Mouse (Mus musculus) midbrain, postnatal 0 days (tissue): Measurements from ENCODE around the gene Rpl27a. TPM values are rescaled to one million over a fixed set of nuclear protein-coding genes. Genes with fewer than 3 reads are reported as not detected.

Source experiments
- ATAC-seq: fragments of 200-750 bp; cut with Nextera tagmentation; 2 replicates; pipeline ENCODE4 v1.8.0; 2017; ENCODE audit warnings: moderate number of reproducible peaks, mild to moderate bottlenecking, moderate TSS enrichment, moderate library complexity; ENCODE audit not compliant: low FRiP score
- DNase-seq: peaks from one replicate; pipeline ENCODE4 v3.0.0-alpha.2; 2015; ENCODE audit warnings: low spot score
- H3K27ac ChIP-seq: fragments of 300-500 bp; sonication (generic); 2 replicates; pipeline ENCODE4 v1.5.1; 2014; ENCODE audit warnings: low read depth, mild to moderate bottlenecking, low read length, mixed read lengths
- H3K27me3 ChIP-seq: fragments of 300-500 bp; sonication (generic); 2 replicates; pipeline ENCODE4 v1.6.1; 2014; ENCODE audit warnings: low read length, control low read depth, mixed read lengths; ENCODE audit not compliant: insufficient read depth
- H3K36me3 ChIP-seq: fragments of 300-500 bp; sonication (generic); 2 replicates; pipeline ENCODE4 v1.6.1; 2014; ENCODE audit warnings: low read length, control low read depth, mixed read lengths; ENCODE audit not compliant: insufficient read depth
- H3K4me1 ChIP-seq: fragments of 300-500 bp; sonication (generic); 2 replicates; pipeline ENCODE4 v1.6.1; 2014; ENCODE audit warnings: mild to moderate bottlenecking, control low read depth, antibody characterized with exemption, low read length, mixed read lengths; ENCODE audit not compliant: insufficient read depth
- H3K4me2 ChIP-seq: fragments of 300-500 bp; sonication (generic); 2 replicates; pipeline ENCODE4 v1.6.1; 2014; ENCODE audit warnings: low read depth, mild to moderate bottlenecking, low read length, mixed read lengths; ENCODE audit not compliant: poor library complexity, severe bottlenecking
- H3K4me3 ChIP-seq: fragments of 300-500 bp; sonication (generic); 2 replicates; pipeline ENCODE4 v1.5.1; 2014; ENCODE audit warnings: low read depth, mild to moderate bottlenecking, low read length, moderate library complexity
- H3K9ac ChIP-seq: fragments of 300-500 bp; sonication (generic); replicated peaks from 2 replicates; pipeline ENCODE4 v1.6.1; 2014; ENCODE audit warnings: mild to moderate bottlenecking, low read length, moderate library complexity, mixed read lengths; ENCODE audit not compliant: poor library complexity, severe bottlenecking
- H3K9me3 ChIP-seq: fragments of 300-500 bp; sonication (generic); 2 replicates; pipeline ENCODE4 v1.6.1; 2016; ENCODE audit warnings: low read length, control low read depth
- CTCF ChIP-seq: IDR thresholded peaks from 2 replicates; pipeline ENCODE4 v1.5.1; 2016; ENCODE audit warnings: antibody characterized with exemption, mild to moderate bottlenecking
- WGBS: fragments of 180-500 bp; shearing (Covaris S2); extraction: QIAGEN DNeasy Blood & Tissue Kit; methylation state at CpG from one replicate; pipeline ENCODE4 v1.1.7; 2014; 5-methylcytosine and 5-hydroxymethylcytosine counted together
- polyA plus RNA-seq: library from polyadenylated mRNA; unstranded; fragments of >200 nt; fragmentation: Nextera tagmentation; extraction: Ambion mirVana; gene quantifications from 2 replicates; pipeline ENCODE4 v1.2.1, GENCODE M21; 2015
- total RNA-seq: library from RNA; depleted of rRNA; stranded (reverse); fragments of >200 nt; gene quantifications from 2 replicates; pipeline ENCODE4 v1.2.3, GENCODE M21; 2014

Gene Rpl27a
- total and polyA plus RNA-seq, 2 experiments from 2014 or later, result 84.7 to 426 TPM

DNA sequence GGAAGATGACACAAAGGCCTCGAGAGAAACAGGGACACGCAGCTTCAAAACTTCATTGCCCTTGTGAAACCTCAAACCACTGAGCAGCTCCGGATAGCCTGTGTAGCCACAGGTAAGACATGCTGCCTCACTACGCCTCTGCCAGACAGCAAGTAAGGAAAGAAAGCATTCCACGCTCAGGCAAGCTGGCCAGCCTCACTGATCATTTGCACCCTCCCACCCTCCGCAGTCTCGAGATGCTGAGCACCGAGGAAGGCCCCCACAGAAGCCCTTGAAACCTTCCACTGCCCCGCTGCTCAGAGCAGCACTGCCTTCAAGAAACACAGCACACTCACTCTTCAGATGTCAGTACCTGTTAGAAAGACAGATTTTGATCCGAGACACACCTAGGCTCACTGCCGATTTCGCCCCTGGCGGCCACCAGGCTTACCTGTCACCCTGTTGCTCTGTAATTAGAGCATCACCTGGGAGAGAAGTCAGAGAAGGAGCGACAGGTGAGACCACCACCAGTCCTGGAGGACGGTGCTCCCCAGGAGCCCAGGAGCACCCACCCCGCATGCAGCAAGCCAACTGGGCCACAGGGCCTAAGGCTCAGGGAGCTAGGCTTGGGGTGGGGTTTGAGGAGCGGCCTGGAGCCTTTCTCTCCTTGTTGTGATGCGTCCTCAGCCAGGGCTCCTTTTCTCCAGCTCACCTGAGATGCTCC lies 26.2 kb upstream of the Rpl27a start:
- 57% methylated on average over 18 of the region's 18 CpGs for WGBS
- ATAC-seq (peak; percentile 53), DNase-seq (no peak)
- peak overlapping the region; percentile 37 for H3K4me3 ChIP-seq
- H3K27ac ChIP-seq, result peak overlapping the region; percentile 71
- peaks cover 18% of the 10 kb centered on the region for H3K4me1 ChIP-seq
- no peaks in the 10 kb centered on the region for H3K27me3 ChIP-seq
- no peaks in the 10 kb centered on the region for H3K36me3 ChIP-seq
- H3K9ac ChIP-seq, result peak overlapping the region; percentile 44; the same call in 1 of the 2 replicates
- H3K4me2 ChIP-seq, result peak overlapping the region; percentile 60
- TF ChIP-seq CTCF, result peak; percentile 27; the same call in 1 of the 2 replicates
- H3K9me3 ChIP-seq, result no peaks in the 10 kb centered on the region

DNA sequence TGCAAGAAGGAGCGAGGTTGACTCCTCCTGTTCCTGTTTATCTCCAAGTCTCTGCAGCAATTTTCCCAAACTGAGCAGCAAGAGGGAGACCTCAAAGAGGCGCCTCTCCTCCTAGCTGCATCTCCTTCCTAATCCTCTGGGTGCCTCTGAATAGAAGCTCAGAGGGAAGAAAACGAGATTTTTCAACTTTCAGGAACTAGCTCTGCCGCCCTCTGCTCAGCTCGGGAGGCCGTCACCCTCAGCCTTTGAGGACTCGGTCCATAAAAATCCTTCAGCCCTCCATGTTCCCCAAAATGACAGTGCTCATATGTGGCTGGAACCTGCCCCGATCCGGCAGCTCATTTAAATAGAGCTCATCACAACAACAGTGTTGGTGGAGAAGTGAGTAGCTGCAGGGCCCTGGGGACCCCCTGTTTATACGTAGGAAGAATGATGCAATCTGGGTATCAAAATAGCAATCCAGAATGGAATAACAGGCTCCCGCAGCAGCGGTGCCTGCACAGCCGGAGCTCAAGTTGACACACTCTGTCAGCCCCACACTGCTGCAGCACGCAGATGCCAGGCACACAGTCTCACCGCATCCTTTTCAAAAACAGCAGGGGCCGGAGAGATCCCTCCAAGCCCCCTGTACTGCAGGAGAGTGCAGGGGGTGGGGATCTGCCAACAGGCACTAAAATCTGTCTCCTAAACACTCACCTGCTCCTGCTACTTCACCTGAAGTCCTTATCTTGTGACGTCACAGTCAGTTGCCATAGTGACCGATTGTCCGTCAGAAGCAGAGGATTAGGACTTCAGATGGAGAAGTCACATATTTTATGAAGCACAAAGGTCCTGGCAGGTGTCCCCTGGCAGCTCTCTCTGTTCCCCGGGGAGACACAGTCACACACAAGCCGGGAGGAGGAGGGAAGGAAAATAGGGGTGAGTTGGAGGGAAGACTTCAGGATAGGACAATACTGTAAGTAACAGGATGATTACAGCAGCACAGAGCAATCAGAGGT lies 25.3 kb upstream of the Rpl27a start:
- Histone ChIP-seq H3K27me3 (no peaks in the 10 kb centered on the region), H3K36me3 (no peaks in the 10 kb centered on the region), H3K9me3 (no peaks in the 10 kb centered on the region), H3K4me3 (peak overlapping the region; percentile 37), H3K4me2 (peak overlapping the region; percentile 60), H3K9ac (peak overlapping the region; percentile 57), H3K27ac (peak overlapping the region; percentile 71), H3K4me1 (peaks cover 18% of the 10 kb centered on the region)
- 3% methylated on average over 21 of the region's 21 CpGs for WGBS
- TF ChIP-seq CTCF, result peak; percentile 42
- ATAC-seq, result peak; percentile 78
- peak; percentile 70 for DNase-seq

DNA sequence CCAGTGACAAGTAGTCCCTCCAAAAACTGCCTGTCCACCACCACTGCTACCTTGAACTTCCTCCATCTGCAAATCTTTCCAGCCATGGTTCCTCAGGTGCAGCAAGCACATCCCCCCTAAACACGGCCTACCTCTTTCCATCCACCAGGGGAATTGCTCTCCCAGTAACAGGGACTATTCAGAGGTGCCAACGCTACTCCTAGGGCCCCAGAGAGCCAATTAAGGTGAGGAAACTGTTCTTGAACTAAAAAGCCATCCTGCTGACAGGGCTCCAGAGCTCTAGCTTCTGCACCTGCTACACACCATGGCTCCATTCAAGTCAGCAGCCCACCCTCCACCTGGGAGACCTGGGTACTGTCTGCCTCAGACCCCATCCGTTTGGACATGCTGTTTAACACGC lies 21.4 kb upstream of the Rpl27a start:
- Histone ChIP-seq H3K4me2 (no peak overlapping the region), H3K27me3 (no peaks in the 10 kb centered on the region), H3K9ac (no peak overlapping the region), H3K27ac (no peak overlapping the region), H3K9me3 (no peaks in the 10 kb centered on the region), H3K4me3 (no peak overlapping the region), H3K4me1 (peaks cover 13% of the 10 kb centered on the region), H3K36me3 (no peaks in the 10 kb centered on the region)
- peak; percentile 5; the same call in 1 of the 2 replicates for TF ChIP-seq CTCF
- no peak for ATAC-seq
- 50% methylated on average over 4 of the region's 4 CpGs for WGBS
- DNase-seq, result no peak

GRCm38 (mm10) chr7:109507119-109507518 lies 11.8 kb upstream of the Rpl27a start:
- Histone ChIP-seq H3K4me3 (no peak overlapping the region), H3K27ac (peak overlapping the region; percentile 43), H3K9ac (0 out of 2 replicates have a peak overlapping the region, but pooled peaks have one; percentile 36), H3K36me3 (no peaks in the 10 kb centered on the region), H3K4me2 (peak overlapping the region; percentile 28; the same call in 1 of the 2 replicates), H3K9me3 (no peaks in the 10 kb centered on the region), H3K4me1 (peaks cover 8% of the 10 kb centered on the region), H3K27me3 (no peaks in the 10 kb centered on the region)
- no peak; the same call in 1 of the 2 replicates for TF ChIP-seq CTCF
- ATAC-seq, result peak; percentile 72
- DNase-seq, result peak; percentile 73
- WGBS, result 3% methylated on average over 8 of the region's 8 CpGs

- 0 out of 2 replicates have a peak overlapping the region, but pooled peaks have one; percentile 36 for H3K9ac ChIP-seq
- DNase-seq, result no peak
- ATAC-seq, result peak; percentile 42
- no peak overlapping the region for H3K4me3 ChIP-seq
- H3K9me3 ChIP-seq, result no peaks in the 10 kb centered on the region
- WGBS, result 42% methylated on average over 9 of the region's 9 CpGs
- peaks cover 8% of the 10 kb centered on the region for H3K4me1 ChIP-seq
- no peaks in the 10 kb centered on the region for H3K36me3 ChIP-seq
- no peak for TF ChIP-seq CTCF
- H3K4me2 ChIP-seq, result peak overlapping the region; percentile 28; the same call in 1 of the 2 replicates
- H3K27me3 ChIP-seq, result no peaks in the 10 kb centered on the region
- peak overlapping the region; percentile 43 for H3K27ac ChIP-seq
Measured at GRCm38 (mm10) chr7:109507572-109507971, 11.4 kb upstream of the Rpl27a start.
